Mouse (Mus musculus) kidney, postnatal 0 days (tissue): Measurements from ENCODE around the gene A730049H05Rik. TPM values are rescaled to one million over a fixed set of nuclear protein-coding genes. Genes with fewer than 3 reads are reported as not detected.

Experiments
- ATAC-seq: fragments of 200-750 bp; cut with Nextera tagmentation; replicated peaks from 2 replicates; pipeline ENCODE4 v1.8.0; 2017; ENCODE audit warnings: low read depth, moderate number of reproducible peaks, moderate TSS enrichment, moderate library complexity; ENCODE audit not compliant: low FRiP score
- DNase-seq: peaks from one replicate; pipeline ENCODE4 v3.0.0-alpha.2; 2016; ENCODE audit warnings: low spot score
- H3K27ac ChIP-seq: fragments of 300-500 bp; sonication (generic); 2 replicates; pipeline ENCODE4 v1.5.1; 2014; ENCODE audit warnings: mild to moderate bottlenecking
- H3K27me3 ChIP-seq: fragments of 300-500 bp; sonication (generic); 2 replicates; pipeline ENCODE4 v1.6.1; 2014; ENCODE audit warnings: low read length, mixed read lengths; ENCODE audit not compliant: insufficient read depth
- H3K36me3 ChIP-seq: fragments of 300-500 bp; sonication (generic); 2 replicates; pipeline ENCODE4 v1.6.1; 2014; ENCODE audit warnings: low read length, mixed read lengths; ENCODE audit not compliant: insufficient read depth
- H3K4me1 ChIP-seq: fragments of 300-500 bp; sonication (generic); replicated peaks from 2 replicates; pipeline ENCODE4 v1.6.1; 2014; ENCODE audit warnings: antibody characterized with exemption, low read length, mixed read lengths; ENCODE audit not compliant: insufficient read depth
- H3K4me2 ChIP-seq: fragments of 300-500 bp; sonication (generic); 2 replicates; pipeline ENCODE4 v1.6.1; 2014; ENCODE audit warnings: mild to moderate bottlenecking, low read length, moderate library complexity, mixed read lengths
- H3K4me3 ChIP-seq: fragments of 300-500 bp; sonication (generic); replicated peaks from 2 replicates; pipeline ENCODE4 v1.5.1; 2014; ENCODE audit warnings: low read depth, low read length
- H3K9ac ChIP-seq: fragments of 300-500 bp; sonication (generic); 2 replicates; pipeline ENCODE4 v1.6.1; 2014; ENCODE audit warnings: low read depth, low read length
- H3K9me3 ChIP-seq: fragments of 300-500 bp; sonication (generic); replicated peaks from 2 replicates; pipeline ENCODE4 v1.6.1; 2016; ENCODE audit warnings: low read length, inconsistent platforms, mixed read lengths
- CTCF ChIP-seq: IDR thresholded peaks from 2 replicates; pipeline ENCODE4 v1.5.1; 2016; ENCODE audit warnings: antibody characterized with exemption, low read depth, mild to moderate bottlenecking, moderate library complexity
- WGBS: fragments of 180-500 bp; shearing (Covaris S2); extraction: QIAGEN DNeasy Blood & Tissue Kit; methylation state at CpG from one replicate; pipeline ENCODE4 v1.1.7; 2014; 5-methylcytosine and 5-hydroxymethylcytosine counted together
- polyA plus RNA-seq: library from polyadenylated mRNA; unstranded; fragments of >200 nt; fragmentation: Nextera tagmentation; extraction: Ambion mirVana; gene quantifications from 2 replicates; pipeline ENCODE4 v1.2.1, GENCODE M21; 2015

Gene A730049H05Rik
- polyA plus RNA-seq, 1 experiment from 2014 or later: 7.1 TPM

- ATAC-seq (no peak), DNase-seq (no peak)
- TF ChIP-seq CTCF: no peak
- Histone ChIP-seq H3K4me2 (no peak overlapping the region), H3K36me3 (peaks cover 33% of the 10 kb centered on the region), H3K9me3 (no peaks in the 10 kb centered on the region), H3K4me1 (0 out of 2 replicates have a peak, but pooled peaks cover 2% of the 10 kb centered on the region), H3K9ac (no peak overlapping the region), H3K27ac (no peak overlapping the region), H3K4me3 (no peak overlapping the region), H3K27me3 (no peaks in the 10 kb centered on the region)
- WGBS: 86% methylated on average over 3 of the region's 3 CpGs
Observed at GRCm38 (mm10) chr6:92804254-92804971, 11.9 kb upstream of the A730049H05Rik start.

GRCm38 (mm10) chr6:92809818-92810217, 6.5 kb upstream of the A730049H05Rik start:
- Histone ChIP-seq H3K9ac (no peak overlapping the region), H3K4me2 (no peak overlapping the region), H3K4me1 (peaks cover 4% of the 10 kb centered on the region; the same call in 1 of the 2 replicates), H3K4me3 (no peak overlapping the region), H3K9me3 (no peaks in the 10 kb centered on the region), H3K27me3 (no peaks in the 10 kb centered on the region), H3K36me3 (peaks cover 32% of the 10 kb centered on the region), H3K27ac (peak overlapping the region; percentile 50)
- 83% methylated on average over 3 of the region's 3 CpGs for WGBS
- ATAC-seq (peak; percentile 61; the same call in 1 of the 2 replicates), DNase-seq (no peak)
- no peak for TF ChIP-seq CTCF

GRCm38 (mm10) chr6:92810628-92811027, 5.7 kb upstream of the A730049H05Rik start:
- no peak overlapping the region for H3K9ac ChIP-seq
- H3K4me3 ChIP-seq: no peak overlapping the region
- WGBS: 75% methylated on average over 2 of the region's 2 CpGs
- no peak overlapping the region for H3K4me2 ChIP-seq
- ATAC-seq (no peak), DNase-seq (no peak)
- H3K4me1 ChIP-seq: peaks cover 4% of the 10 kb centered on the region; the same call in 1 of the 2 replicates
- H3K36me3 ChIP-seq: peaks cover 32% of the 10 kb centered on the region
- no peaks in the 10 kb centered on the region for H3K27me3 ChIP-seq
- no peak for TF ChIP-seq CTCF
- H3K27ac ChIP-seq: peak overlapping the region; percentile 68; the same call in 1 of the 2 replicates
- H3K9me3 ChIP-seq: no peaks in the 10 kb centered on the region

- no peak for ATAC-seq
Observed at GRCm38 (mm10) chr6:92811566-92811965, 4.7 kb upstream of the A730049H05Rik start.

GRCm38 (mm10) chr6:92812702-92813370, 3.4 kb upstream of the A730049H05Rik start:
- Histone ChIP-seq H3K4me1 (peaks cover 12% of the 10 kb centered on the region), H3K27me3 (no peaks in the 10 kb centered on the region), H3K36me3 (peaks cover 21% of the 10 kb centered on the region; the same call in 1 of the 2 replicates), H3K27ac (peak overlapping the region; percentile 47; the same call in 1 of the 2 replicates), H3K9me3 (no peaks in the 10 kb centered on the region), H3K9ac (no peak overlapping the region), H3K4me2 (no peak overlapping the region), H3K4me3 (no peak overlapping the region)
- no peak for TF ChIP-seq CTCF
- WGBS: 44% methylated on average over 2 of the region's 2 CpGs
- no peak for ATAC-seq
- DNase-seq: peak; percentile 76

More at GRCm38 (mm10) chr6:92811566-92811965, 4.7 kb upstream of the A730049H05Rik start:
- Histone ChIP-seq H3K4me3 (no peak overlapping the region), H3K4me1 (peaks cover 8% of the 10 kb centered on the region), H3K27me3 (no peaks in the 10 kb centered on the region), H3K9me3 (no peaks in the 10 kb centered on the region), H3K27ac (peak overlapping the region; percentile 14; the same call in 1 of the 2 replicates), H3K4me2 (no peak overlapping the region), H3K9ac (no peak overlapping the region), H3K36me3 (peaks cover 26% of the 10 kb centered on the region)
- DNase-seq: no peak
- TF ChIP-seq CTCF: no peak

GRCm38 (mm10) chr6:92817661-92818060, 1.4 kb downstream of the A730049H05Rik start:
- Histone ChIP-seq H3K4me2 (no peak overlapping the region), H3K9me3 (no peaks in the 10 kb centered on the region), H3K27me3 (no peaks in the 10 kb centered on the region), H3K27ac (no peak overlapping the region), H3K9ac (no peak overlapping the region), H3K4me1 (peaks cover 8% of the 10 kb centered on the region), H3K36me3 (peaks cover 21% of the 10 kb centered on the region; the same call in 1 of the 2 replicates), H3K4me3 (no peak overlapping the region)
- WGBS: 73% methylated on average over 8 of the region's 8 CpGs
- no peak for DNase-seq
- no peak for ATAC-seq
- no peak for TF ChIP-seq CTCF
